ENCODE assay signal across 14 mouse cellular contexts in genomic region chr17:75174501-75174900, GRCm38 (mm10).
"Had no signal": no experiment of that assay in that cellular context is flagged by ENCODE, and none has a peak within 500 bp of the region (broad histone marks: within the 10 kb centered on the region; RNA-seq: fewer than 3 reads in every experiment).

No protein-coding gene starts in this region.

- ATAC-seq: midbrain, embryonic 16.5 days had no signal

- DNase-seq: lung, adult 18-20 months; lung, embryonic 14.5 days; lung, postnatal 10 days; lung, postnatal 4 days; midbrain, embryonic 14.5 days; retina, postnatal 1 day; right cerebral cortex, adult 18-20 months; right cerebral cortex, postnatal 25 days; right cerebral cortex, postnatal 4 days; spleen, adult 18-20 months; thymus, adult 18-20 months; thymus, postnatal 14 days; thymus, postnatal 36 days had no signal
